Mouse (Mus musculus) kidney, adult 2 months (tissue): Measurements from ENCODE around the gene Mtf2.
"Not testable (repeated sequence)": the region's sequence is repeated elsewhere in the genome, so short reads cannot be mapped to it uniquely, and the experiment has no call there.

ENCODE experiments used
- CTCF ChIP-seq: fragments of 200-500 bp; conservative IDR thresholded peaks from 2 replicates; pipeline ENCODE4 v1.5.1; 2011; ENCODE audit warnings: low read depth, mild to moderate bottlenecking, control low read depth, low read length, moderate library complexity, mixed read lengths; ENCODE audit not compliant: insufficient read depth, insufficient read length
- POLR2A ChIP-seq: fragments of 200-500 bp; IDR thresholded peaks from one replicate; pipeline ENCODE4 v1.6.1; 2011; ENCODE audit warnings: low read depth, low read length, control low read depth

DNA sequence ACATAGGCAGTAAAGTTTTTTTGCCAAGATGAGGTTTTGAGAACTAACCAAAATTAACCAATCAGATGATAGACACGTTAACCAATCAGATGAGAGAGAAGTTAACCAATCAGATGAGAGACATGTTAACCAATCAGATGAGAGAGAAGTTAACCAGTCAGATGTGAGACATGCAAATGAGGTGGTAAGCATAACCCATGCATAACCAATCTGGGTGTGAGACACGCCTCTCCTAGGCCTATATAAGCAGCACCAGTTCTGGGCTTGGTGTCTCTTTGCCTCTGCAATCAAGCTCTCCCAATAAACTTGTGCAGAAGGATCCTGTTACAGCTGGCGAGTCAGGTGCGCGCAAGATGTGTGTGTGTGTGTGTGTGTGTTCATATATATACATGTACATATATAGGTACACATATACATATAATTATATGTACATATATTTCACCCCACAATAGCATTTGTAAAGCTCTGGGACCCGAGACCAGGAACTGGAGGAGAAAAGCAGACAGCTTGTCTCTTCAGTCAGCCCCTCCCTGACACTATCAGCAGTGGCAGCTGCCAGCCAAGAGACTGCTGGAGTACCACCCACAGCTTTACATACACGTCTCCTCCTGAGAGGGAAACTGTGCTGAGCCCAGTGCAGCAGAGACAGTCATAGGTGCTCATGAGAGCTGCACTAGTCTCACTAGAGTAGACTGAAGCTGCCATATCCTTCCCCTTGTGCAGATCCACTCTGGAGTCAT is 36.5 kb upstream of the Mtf2 start:
- not testable (repeated sequence) for TF ChIP-seq CTCF, POLR2A
